Mouse (Mus musculus) kidney, adult 9 months (tissue): Measurements from ENCODE around the gene Grk6.
"Not testable (repeated sequence)": the region's sequence is repeated elsewhere in the genome, so short reads cannot be mapped to it uniquely, and the experiment has no call there.

Experiments used
- DNase-seq: peaks from one replicate; pipeline ENCODE4 v3.0.0; 2022

Gene Grk6

DNA sequence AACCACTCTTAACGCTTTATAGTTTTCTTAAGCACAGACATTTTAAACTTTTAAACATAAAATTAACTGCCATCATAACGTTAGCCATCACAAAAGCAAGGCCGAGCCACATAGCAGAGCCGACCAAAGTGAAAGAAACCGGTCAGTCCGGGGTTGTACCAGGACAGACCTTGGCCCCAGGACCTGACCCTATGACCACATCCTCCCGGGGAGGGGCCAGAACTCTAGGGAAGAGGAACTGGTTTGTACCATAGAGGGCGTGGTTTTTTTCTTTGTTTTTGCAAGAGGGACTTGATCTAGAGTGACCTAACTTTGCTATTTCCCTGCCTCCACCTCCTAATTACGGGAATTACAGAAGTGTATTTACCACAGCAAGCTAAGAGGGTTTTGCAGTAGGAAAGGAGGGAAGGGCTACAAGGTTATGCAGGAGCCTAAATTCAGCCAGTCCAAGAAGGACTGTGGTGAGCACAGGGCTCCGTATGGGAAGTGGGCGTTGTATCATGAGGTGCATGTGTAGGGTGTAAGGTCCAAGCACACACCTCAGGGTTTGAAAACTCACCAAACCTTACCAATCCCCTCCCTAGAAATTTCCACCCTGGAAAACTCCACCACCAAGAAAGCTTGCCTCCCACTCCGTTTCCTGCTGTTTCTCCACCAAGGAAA lies 15.5 kb upstream of the Grk6 start:
- DNase-seq: peak; percentile 78

DNA sequence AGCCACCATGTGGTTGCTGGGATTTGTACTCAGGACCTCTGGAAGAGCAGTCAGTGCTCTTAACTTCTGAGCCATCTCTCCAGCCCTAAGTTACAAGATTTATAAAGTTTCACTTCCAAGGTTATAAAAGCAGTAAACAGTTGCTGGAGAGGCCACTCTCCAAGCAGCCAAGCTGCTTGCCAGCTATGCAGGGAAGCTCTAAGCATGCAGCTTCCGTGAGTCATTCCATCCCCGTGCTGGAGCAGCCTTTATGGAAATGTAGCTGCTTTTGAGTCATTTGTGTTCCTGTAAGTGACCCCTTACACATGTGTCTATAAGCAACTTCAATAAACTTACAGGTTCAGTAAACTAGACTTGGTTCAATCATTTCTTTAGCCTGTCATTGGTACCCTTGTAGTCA lies 14.3 kb upstream of the Grk6 start:
- DNase-seq: no peak

- DNase-seq: no peak
Measured at GRCm38 (mm10) chr13:55431889-55432685, 12.8 kb upstream of the Grk6 start.

- DNase-seq: not testable (repeated sequence)
Measured at GRCm38 (mm10) chr13:55437111-55437629, 7.7 kb upstream of the Grk6 start.

GRCm38 (mm10) chr13:55443799-55444285 lies 1.0 kb upstream of the Grk6 start:
- no peak for DNase-seq

DNA sequence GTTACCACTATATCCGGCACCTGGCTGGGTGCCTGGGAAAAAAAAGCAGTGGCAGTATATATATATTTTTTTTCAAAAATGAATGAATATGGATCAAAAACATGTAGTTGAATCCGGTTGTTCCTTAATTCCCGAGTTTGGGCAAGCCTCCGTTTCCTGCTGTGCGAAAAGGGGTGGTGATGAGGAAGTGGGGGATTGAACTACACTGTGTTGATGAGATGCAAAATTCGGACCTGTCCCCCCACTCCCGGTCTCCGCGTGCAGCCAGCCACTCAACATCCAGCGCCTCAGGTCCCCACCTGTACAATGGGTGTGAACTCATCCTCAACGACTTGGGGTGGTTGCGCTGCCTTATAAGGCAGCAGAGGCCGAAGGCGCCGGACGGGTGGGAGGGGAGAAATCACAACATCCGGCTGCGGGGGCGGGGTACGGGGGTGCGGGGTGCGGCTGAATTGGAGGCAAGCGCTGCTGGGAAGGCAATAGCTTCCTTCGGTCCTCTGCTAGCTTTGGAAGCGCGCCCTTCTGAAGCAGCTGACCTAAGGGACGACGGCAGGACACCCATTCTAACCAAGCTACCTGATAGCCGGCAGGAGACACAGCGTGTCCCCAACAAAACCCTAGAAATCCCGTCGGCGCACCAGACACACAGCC lies 461 bp upstream of the Grk6 start:
- DNase-seq: no peak

DNA sequence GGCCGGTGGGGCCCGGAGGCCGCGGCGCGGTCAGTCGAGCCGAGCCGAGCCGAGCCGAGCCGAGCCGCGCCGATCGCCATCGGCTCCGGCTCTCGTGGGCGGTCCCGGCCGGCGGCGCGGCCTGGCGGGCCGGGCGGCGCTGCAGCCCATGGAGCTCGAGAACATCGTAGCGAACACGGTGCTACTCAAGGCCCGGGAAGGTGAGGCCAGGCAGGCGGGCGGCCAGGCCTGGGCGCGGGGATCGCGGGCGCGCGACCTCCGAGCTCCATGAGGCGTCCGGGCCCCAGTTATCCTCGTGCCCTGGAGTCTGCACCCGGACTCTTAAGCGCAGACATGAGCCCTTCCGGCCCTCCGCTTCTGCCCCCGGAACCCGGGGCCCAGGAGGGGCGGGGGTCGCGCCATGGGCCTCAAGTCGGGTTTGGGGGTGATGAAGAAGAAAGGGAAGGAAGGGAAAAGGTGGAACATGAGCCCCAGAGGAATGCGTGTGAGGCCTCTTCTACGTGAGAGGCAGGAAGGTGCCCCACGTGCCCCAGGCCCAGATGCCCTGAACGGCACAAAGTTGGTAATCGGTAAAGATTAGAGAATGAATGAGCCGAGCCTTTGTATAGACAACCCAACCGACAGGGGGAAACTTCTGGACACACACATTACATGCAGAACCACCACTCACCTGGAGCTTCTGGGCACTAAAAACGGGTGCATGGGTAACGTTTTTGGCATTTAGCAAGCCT lies 654 bp downstream of the Grk6 start:
- DNase-seq: peak; percentile 38

- no peak for DNase-seq
Measured at GRCm38 (mm10) chr13:55446483-55447105, 1.7 kb downstream of the Grk6 start.

DNA sequence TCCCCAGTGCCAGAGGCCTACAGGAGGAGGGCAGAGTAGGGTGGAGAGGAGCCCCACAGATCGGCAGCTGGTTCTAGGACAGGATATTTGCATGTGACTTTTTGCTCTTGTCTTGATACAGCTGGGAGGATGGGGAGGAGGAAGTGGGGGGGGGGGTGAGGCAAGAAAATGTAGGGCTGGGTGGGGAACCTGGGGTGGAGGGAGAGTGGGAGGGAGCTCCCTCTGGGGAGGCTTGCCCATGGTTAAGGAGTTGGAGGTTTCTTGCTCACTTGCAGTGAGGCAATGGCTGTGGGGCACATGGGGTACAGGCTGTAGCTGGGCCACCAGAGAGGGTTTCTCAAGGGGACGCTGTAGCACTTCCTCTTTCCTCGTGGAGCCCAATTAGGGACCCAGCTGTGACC lies 2.7 kb downstream of the Grk6 start:
- DNase-seq: no peak

GRCm38 (mm10) chr13:55448131-55448530 lies 3.3 kb downstream of the Grk6 start:
- DNase-seq: no peak

GRCm38 (mm10) chr13:55449205-55449604 lies 4.3 kb downstream of the Grk6 start:
- no peak for DNase-seq

GRCm38 (mm10) chr13:55449679-55450441 lies 5.0 kb downstream of the Grk6 start:
- no peak for DNase-seq

- DNase-seq: no peak
Measured at GRCm38 (mm10) chr13:55450511-55450980, 5.7 kb downstream of the Grk6 start.

GRCm38 (mm10) chr13:55451296-55451695 lies 6.4 kb downstream of the Grk6 start:
- no peak for DNase-seq

DNA sequence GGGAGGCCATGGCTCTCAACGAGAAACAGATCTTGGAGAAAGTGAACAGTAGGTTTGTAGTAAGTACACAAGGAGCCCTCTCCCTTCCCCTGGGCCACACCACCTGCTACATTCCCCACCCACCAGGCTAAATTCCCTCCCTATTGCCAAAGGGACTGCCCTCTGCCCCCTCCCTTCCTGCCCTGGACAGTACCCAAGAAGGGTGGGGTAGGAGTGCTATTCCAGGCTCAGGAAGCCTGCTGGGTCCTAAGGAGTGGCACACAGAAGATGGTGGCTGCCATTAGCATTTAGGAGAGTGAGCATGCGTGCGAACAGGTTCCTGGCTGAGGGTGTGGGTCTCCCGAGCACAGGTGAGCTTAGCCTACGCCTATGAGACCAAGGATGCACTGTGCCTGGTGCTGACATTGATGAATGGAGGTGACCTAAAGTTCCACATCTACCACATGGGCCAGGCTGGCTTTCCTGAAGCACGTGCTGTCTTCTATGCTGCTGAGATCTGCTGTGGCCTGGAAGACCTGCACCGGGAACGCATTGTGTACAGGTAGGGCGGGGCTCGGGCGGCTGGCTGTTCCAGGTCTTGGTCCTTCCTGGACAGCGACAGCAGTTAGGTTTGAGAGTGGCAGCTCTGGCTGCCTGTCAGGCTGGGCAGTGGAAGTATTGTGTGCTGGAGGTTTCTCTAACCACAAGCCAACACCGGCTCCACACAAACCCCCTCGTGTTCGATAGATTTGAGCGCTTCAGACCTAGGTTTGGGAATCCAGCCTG lies 7.1 kb downstream of the Grk6 start:
- DNase-seq: no peak

DNA sequence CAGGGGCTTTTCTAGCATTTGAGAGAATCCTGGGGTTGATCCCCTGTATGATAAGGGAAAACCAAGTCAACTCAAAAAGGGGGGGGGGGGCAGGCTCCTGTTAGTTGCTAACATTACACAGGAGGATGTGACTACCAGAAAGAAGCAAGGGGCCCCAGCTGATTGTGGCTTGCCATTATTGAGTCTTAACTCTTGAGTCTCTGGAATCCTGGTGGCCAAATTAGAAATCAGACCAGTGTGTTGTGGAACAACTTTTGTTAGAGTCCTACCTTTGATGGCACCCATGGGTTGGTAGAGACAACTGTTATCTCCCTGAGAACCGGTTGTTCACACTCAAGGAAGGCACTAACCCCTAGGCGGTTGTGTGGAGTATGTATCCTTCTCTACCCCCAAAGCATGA lies 18.1 kb downstream of the Grk6 start:
- no peak for DNase-seq

DNA sequence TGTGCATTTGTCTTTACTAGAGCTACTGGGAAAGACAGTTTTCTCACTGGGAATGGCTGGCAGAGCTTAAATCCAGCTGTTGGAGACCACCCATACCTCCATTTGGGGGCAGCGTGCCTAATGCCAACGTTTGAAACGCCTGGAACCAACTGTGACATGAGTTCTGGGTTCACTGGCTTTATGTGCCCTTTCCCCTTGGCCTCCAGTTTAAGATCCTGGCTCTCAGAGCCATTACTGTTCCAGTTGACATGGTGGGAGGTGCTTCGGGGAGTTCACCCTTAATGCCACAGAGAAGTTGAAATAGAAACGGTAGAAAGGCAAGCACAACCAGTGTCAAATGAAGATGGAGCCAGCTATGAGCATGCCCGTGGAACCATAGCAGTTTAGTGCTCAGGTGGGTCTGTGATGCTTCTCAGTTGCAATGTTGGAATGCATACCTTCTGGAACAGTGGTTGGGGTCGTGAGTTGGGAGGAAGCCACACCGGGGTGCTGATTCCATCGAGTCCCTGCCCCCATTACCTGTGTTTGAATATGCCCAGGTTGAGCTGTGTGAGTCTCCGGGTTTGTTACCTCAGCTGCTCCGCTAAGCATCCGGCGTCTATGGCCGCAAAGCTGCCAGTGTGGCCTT lies 18.6 kb downstream of the Grk6 start:
- DNase-seq: no peak

GRCm38 (mm10) chr13:55464027-55464884 lies 19.4 kb downstream of the Grk6 start, which contains the start of gene Prr7:
Gene Prr7 (plus strand): TSS chr13:55464267.
- no peak for DNase-seq

GRCm38 (mm10) chr13:55465184-55465583 lies 20.3 kb downstream of the Grk6 start:
- no peak for DNase-seq
